Mouse (Mus musculus): ENCODE measurements at regions not wholly inside any gene's neighbourhood (a gene's known extent, or its start where the extent isn't known, plus 50 kb on each side); places are given as distances from the start of the nearest gene placed in this dataset.

- DNase-seq (ENCODE audit: extremely low read depth, low read depth), result no peak
Observed at GRCm38 (mm10) chr9:87961796-87962195, 230.7 kb upstream of the Tbx18 start.

DNA sequence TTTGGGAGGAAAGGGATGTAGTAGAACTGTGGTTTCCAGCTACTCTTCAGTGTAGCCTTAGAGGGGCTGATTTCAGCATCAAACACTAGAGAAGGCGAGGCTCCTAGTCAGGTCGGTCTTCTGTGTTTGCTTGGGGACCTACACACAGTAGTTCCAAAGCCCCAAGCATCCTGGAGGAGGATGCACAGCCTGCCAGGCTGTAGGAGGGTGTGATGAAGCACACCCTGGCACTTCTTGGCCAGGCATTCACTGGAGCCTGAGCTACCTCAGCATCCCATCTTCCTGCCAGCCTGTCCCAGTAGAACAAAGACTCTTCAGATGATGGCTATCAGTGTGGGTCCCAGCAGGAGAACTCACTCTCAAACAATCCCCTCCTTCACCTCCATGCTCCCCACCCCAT is 233.4 kb upstream of the Tbx18 start:
- no peak for DNase-seq (ENCODE audit: extremely low read depth, low read depth)

DNA sequence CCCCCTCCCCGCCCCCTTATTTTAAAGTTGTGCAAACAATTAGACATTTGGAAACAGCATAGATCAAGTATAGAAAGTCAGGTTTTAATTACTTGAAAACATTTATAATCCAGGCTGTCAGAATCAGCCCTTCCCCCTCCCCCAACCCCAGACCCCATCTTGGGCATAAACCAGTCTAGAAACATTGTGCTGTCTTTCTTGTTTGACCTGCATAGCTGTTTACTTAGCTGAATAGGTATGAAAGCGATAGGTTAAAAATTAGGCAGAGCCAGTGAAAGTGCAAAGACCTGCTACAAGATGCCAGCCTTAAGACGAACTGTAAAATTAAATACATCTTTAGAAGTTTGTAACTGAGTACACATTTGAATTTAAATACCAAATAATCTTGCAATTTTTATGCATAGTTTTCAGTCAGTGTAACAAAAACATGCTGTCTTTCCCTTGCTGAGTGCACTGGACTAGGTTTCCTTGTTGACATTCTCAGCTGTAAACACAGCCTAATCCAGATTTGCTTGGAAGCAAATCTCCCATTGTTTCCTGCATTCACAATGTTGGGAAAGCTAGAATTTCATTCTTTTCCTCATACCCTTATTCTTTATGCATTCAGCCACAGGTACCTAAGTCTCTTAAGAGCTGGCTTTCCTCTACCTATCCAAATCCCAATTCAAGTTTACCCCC is 234.2 kb upstream of the Tbx18 start:
- DNase-seq (ENCODE audit: extremely low read depth, low read depth), result no peak

DNA sequence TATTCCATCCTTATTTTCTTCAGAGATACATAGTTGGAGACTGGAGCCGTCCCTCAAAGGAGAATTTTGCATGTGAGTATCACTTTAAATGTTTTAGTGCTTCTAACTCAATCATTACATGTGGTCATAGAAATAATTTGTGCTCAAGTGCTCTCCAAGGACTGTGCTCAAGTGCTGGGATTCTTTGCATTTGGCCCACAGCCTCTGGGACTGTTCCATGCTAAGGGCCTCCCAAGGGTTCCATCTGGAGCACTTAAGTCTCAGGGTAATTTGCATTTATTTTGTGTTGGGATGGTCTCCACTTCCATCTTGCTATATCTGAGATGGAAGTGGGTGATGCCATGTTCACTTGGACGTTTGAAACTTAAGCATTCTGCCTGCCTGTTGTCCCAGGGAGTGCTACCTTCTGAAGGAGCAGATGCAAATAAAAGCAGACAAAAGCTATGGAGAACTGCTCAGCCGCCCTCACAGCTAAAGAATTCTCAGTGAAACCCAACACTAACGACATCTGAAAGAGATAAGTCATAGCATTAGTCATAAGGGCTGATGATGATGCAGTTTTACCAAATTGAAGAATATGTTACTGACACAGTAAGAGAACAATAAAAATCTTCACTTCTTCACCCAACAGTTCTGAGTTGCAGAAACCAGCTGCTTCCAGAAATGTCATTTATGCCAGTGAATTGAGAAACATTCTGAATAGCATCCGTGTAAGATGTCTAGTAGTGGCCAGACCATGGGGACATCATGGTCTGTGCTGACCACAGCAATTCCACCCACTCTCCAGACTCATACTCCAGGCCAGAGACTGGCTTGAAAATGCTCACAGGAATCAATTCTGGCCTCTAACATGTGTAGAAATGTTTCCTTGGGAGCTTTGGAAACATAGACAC is 237.4 kb upstream of the Tbx18 start:
- DNase-seq (ENCODE audit: extremely low read depth, low read depth), result no peak

DNA sequence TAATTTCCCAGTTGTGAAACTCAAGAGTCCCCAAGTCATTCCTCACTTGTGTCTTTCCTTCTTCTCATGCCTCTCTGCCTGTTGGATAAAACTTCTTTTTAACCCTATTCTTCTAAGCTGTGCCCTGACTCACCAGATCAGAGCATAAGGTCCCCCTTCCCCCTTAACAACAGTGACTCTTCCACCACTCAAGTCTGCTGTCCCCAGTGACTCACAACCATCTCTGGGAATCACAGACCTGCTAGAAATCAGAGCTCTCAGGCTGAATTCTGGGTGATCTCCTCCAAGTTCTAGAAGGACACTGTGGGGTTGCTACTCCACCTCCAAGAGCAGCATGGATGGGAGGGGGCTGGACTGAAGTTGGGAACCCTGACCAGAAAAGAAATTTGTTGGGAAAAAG is 239.5 kb upstream of the Tbx18 start:
- no peak for DNase-seq (ENCODE audit: extremely low read depth, low read depth)

GRCm38 (mm10) chr9:87971791-87972190 is 240.7 kb upstream of the Tbx18 start:
- no peak for DNase-seq (ENCODE audit: extremely low read depth, low read depth)

DNA sequence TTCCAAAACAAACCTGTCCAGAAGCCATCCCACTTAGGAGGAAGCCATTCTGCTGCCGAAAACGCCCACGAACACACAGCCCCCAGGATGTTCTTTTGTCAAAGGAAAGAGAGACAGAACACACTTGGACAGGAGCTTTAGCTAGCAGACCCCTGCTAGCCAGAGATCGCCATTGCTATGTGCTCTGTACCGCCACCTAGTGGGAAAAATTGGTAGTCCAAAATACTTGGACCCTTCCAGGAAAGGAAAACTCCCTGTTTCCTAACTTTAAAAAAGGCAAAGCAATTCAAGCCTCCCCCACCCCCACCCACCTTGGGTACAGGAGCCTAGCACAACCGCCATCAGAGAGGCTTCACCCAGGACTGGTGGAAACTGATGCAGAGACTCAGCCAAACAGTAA is 242.5 kb upstream of the Tbx18 start:
- no peak for DNase-seq (ENCODE audit: extremely low read depth, low read depth)

DNA sequence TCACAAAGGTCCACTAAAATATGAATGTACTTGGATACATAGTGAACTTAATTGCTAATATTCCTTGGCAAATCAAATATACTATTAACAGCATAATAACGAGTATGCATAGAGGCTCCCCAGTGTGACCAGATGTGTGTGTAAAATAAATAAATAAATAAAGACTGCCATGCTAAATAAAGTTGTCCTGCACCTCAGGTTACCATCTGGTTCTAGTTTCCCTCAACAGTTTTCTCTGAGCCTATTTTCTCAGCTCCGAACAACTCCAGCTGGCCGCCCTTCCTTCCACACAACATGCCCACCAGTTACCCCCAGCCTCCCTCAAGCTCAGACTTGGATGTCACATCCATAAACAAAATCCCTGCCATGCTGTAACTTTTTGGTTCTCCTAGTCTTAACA is 253.8 kb upstream of the Tbx18 start:
- no peak for DNase-seq (ENCODE audit: extremely low read depth, low read depth)

DNA sequence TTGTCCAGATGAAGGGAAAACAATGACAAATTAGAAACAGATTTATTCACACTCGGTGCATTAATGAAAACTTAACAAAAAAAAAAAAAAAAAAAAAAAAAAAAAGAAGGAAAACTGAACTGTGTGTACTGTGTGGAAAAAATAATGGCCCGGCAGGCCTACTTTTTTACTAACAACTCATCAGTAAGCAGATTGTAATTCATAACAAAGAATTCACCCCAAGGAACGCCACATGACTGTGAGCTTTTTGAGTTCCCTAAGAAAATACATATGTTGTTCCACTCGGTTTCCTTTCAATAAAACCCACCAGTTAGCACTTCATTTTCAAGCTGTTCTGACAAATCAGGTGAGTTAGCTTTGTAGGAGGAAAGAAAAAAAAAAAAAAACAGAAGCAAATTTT is 254.4 kb upstream of the Tbx18 start:
- DNase-seq (ENCODE audit: extremely low read depth, low read depth), result no peak

DNA sequence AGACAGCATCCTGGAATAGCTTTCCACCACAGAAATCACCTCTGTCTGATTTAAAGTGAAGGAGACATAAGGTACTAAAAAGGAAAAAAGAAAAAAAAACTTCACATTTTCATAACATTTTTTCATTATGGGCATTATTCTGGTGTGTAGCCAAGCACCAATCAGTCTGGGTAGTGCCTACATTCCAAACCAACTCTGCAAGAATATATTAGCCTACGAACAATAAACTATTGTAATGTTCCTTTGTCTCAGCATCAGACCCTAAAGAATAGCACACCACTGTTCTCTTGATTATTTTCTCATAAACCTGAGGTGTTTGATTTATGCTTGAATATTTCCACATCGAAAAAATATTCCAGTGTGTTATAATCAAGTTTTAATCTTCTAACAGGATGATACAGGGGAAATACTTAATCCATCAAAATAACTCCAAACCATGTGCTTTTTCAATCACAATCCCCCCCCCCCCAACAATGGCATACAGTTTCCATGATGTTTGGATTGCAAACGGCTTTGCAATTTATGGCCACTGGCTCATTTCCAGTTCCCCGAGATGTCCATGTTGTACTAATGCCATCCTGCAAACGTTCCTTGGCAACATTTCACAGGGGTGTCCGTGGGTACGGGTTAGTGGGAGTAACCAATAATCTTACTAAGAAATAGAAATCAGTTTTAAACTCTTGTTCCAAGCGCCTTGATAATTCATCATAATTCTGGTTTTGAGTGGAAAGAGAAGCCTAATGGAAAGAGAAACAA is 275.1 kb upstream of the Tbx18 start:
- no peak for DNase-seq (ENCODE audit: extremely low read depth, low read depth)

DNA sequence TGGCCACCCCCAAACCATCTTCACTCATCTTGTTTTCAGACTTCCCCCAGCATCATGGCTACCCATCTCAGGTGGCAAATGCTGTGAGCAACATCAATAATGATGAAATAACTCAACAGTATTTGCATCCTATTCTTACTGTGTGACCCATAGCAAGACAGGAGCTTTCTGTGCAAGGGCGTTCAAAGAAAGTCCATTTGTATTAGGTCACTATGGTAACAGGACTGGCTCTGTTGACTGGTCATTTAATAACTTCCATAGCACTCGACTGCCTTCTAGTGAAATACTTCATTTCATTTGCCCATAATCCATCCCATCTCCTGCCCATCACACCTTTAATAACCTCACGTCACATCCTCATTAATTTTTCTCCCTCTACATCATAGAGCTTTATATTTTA is 292.7 kb upstream of the Tbx18 start:
- no peak for DNase-seq (ENCODE audit: extremely low read depth, low read depth)

DNA sequence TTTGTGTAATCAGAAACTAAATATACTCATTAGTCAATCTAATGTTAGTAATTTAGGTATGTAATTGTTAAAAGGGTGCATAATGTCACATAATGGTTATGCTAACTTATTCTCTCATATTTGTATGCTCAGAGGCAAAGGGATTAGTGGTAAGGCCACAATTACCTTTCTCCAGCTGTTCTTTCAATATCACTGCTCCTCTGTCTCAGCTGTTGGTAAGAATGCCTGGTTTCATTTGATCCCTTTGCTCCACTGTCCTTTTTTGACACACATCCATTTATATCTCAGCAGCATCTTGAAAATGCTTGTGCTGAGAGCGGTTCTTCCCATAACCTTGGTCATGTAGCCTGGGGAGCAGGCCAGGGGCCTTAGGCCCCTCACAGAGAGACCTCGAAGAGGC is 294.9 kb upstream of the Tbx18 start:
- DNase-seq (ENCODE audit: extremely low read depth, low read depth), result no peak

DNA sequence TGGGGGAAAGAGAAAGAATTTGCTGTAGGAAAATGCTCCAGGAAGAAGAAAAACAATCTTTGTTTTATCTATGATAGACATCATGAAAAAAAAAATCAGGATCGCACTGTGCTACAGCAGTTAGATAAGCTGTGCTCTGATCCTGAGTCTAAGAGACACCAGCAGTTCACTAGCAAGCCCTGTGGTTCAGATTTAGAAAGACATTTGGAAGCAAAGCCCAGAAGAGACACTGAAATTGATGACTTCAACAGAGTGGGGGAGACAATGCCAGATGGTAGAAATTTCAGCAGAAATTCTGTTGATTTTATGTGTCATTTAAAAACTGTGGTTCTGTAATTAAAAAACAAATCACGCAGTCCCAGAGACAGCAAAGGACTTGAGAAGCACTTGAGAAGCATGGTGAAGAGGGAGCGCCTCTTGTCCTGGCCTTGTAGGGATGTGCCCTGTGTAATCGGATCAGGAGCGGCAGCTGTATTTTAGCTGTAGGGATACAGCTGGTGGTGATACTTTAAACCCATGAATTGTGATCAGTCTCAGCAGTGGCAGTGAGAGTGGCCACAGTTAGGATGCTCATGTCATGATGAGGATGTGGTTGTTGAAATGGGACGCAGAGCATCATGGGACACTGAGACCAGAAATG is 296.4 kb upstream of the Nt5e start:
- no peak for DNase-seq (ENCODE audit: extremely low read depth, low read depth)

GRCm38 (mm10) chr9:88037560-88037959 is 289.4 kb upstream of the Nt5e start:
- no peak for DNase-seq (ENCODE audit: extremely low read depth, low read depth)

DNA sequence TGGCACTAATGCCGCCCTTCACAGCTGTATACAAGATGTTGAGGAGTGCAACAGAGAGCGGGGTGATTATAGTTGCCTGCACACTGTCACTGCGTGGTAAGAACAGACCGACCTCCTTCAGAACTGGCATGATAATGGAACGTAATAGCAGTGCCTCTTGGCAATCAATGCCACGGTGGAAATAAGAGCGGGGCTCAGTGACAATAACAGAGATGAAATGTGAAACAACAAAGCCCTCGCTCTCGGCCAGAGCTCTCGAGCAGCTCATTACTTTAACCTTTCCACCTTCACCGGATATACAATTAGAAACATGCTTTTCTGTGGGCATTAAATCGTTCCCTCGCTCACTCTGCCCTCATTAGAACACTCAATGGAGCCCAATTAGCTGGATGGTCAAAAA is 277.7 kb upstream of the Nt5e start:
- no peak for DNase-seq (ENCODE audit: extremely low read depth, low read depth)

GRCm38 (mm10) chr9:88049792-88050191 is 277.2 kb upstream of the Nt5e start:
- no peak for DNase-seq (ENCODE audit: extremely low read depth, low read depth)

DNA sequence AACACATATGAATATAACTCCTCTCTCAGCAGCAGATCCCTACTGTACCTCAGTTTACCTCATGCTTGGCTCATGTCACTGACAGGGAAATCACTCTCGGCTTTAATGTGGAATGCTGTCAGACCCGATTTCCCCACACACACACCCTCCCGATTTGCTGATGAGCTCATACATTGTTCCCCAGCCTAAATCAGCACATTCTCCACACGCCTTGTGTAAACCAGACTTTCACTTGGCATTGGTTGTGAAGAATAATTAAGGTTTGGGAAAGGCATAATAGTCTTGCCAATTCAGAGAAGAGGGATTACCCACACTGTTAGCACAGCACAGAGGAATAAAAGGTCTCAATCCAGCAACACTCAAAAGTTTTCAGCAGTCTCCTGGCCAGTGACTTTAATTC is 268.4 kb upstream of the Nt5e start:
- DNase-seq (ENCODE audit: extremely low read depth, low read depth), result no peak

GRCm38 (mm10) chr9:88059005-88059404 is 268.0 kb upstream of the Nt5e start:
- no peak for DNase-seq (ENCODE audit: extremely low read depth, low read depth)

DNA sequence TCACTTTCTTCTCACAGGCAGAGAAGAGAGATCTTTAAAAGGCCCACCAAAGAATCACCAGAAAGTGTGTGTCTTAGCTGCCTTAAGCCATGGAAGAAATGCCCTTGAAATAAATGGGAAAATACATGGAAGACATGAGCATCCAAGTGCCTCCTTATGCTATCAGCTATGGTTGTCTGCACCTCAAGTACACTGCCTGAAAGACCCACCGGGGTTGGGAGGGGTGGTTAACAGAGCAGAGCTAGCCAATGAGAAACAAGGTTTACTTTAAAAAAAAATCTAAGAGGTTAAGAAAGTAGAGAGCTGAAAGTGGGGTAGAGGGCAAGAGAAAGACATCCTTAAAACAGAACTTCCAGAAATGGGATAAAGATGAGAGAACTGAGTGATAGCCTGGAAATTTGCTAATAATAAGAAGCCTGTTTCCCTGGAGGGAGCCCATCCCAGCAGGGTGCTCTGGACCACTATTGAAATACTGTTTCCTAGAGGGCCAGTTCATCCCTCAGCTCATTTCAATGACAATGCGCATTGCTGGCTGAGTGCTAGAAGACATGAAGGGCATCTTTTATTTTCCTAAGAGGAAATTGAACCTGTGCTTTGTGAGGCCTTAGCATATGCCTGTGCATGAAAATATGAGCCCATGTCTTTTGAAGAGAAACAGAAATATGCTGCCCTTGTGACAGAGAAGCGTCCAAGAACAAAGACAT is 262.9 kb upstream of the Nt5e start:
- no peak for DNase-seq (ENCODE audit: extremely low read depth, low read depth)

GRCm38 (mm10) chr9:88065057-88065456 is 261.9 kb upstream of the Nt5e start:
- no peak for DNase-seq (ENCODE audit: extremely low read depth, low read depth)

- DNase-seq (ENCODE audit: extremely low read depth, low read depth), result no peak
Observed at GRCm38 (mm10) chr9:88065777-88066176, 261.2 kb upstream of the Nt5e start.

Data from MEL-GATA-1-ER (cell line).